Mouse (Mus musculus) thymus, adult 18-20 months (tissue): Measurements from ENCODE around the gene Gm4767.
"Not testable (repeated sequence)": the region's sequence is repeated elsewhere in the genome, so short reads cannot be mapped to it uniquely, and the experiment has no call there.

Source experiments
- DNase-seq, 2 experiments: peaks; one replicate each; pipeline ENCODE4 v3.0.0; 2022; ENCODE audit warnings: mixed read lengths in 2 of 2

Gene Gm4767

DNA sequence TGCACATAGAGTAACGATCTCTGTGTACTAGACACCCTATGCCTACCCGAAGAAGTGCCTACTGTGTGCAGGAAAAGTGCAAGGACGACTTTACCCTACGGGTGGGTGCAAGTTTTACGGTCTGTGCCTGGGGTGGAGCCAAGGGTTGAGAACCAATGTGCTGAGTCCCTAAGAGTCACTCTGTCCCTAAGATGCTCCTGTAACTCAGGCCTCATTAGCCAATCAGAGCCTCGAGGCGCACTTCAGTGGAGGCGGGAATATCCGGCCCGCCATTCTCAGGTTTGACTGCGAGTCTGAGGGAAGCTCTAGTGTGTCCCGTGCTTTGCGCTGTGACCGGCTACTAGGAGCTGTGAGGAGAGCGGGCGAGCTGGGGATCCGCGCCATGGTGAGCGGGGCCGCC is at the start of gene Gm4767:
Gm4767 (plus strand) TSS at position 288 of the 400 bp plus-strand sequence.
- peak in 1 of 2 experiments; percentile 2 for DNase-seq

DNA sequence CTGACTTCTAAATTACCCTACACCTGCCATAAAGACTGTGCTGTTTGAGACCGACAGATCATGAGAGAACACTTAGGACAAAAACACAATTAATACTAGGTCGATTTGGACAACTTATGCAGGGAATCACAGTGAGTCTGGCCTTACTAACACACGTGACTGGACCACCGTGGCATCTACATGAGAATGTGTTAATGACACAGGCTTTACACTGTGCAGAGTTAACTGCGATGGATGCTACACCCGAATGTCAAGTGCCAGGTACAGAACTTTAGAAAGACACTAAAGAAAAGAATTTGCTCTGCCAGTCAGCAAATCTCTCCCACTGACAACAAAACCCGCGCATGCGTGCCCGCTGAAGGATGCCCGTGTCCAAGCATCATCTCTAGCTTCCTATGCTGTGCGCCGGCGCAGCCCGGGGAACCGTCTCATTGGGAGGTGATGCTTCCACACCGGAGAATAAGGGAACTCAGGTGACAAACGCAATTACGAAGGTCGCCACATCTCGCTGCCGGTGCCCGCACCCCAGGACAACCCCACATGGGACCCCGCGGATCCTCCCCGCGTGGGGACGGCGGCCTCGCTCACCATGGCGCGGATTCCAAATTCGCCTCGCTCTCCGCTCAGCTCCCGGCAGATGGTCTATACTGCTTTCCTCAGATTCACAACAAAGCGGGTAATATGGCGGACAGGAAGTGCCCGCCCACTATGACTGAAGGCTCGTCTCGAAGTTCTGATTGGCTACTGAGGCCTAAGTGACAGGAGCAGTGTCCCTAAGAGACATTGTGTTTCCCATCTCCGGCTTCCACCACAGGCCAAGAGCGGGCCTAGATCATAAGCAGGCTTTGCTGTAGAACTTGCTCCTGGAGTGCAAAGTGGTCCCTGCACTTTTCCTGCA is 41.2 kb upstream of the Gm4767 start, which contains the start of gene Gm3055:
Gm3055 (minus strand) TSS at position 656 of the 898 bp plus-strand sequence.
- not testable (repeated sequence) for DNase-seq

DNA sequence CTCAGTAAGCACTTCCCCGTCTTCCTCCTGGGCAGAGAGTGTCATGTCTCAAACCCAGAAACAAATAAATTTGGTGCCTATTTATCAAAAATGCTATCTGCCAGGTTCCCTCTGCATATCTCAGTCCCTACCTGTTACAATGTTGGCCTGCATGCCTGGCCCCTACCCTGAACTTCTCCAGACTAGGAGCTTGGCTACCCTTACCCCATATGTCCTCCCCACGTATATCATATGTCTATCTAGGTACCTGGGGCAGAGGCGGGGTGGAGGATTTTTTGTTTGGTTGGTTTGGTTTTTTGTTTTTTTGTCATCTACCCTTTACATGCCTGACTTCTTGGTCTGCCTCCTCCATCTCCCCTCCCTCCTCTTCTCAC is 40.6 kb upstream of the Gm4767 start:
- DNase-seq: not testable (repeated sequence)

DNA sequence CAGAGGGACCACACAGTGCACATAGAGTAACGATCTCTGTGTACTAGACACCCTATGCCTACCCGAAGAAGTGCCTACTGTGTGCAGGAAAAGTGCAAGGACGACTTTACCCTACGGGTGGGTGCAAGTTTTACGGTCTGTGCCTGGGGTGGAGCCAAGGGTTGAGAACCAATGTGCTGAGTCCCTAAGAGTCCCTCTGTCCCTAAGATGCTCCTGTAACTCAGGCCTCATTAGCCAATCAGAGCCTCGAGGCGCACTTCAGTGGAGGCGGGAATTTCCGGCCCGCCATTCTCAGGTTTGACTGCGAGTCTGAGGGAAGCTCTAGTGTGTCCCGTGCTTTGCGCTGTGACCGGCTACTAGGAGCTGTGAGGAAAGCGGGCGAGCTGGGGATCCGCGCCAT is 34.2 kb downstream of the Gm4767 start:
- not testable (repeated sequence) for DNase-seq

DNA sequence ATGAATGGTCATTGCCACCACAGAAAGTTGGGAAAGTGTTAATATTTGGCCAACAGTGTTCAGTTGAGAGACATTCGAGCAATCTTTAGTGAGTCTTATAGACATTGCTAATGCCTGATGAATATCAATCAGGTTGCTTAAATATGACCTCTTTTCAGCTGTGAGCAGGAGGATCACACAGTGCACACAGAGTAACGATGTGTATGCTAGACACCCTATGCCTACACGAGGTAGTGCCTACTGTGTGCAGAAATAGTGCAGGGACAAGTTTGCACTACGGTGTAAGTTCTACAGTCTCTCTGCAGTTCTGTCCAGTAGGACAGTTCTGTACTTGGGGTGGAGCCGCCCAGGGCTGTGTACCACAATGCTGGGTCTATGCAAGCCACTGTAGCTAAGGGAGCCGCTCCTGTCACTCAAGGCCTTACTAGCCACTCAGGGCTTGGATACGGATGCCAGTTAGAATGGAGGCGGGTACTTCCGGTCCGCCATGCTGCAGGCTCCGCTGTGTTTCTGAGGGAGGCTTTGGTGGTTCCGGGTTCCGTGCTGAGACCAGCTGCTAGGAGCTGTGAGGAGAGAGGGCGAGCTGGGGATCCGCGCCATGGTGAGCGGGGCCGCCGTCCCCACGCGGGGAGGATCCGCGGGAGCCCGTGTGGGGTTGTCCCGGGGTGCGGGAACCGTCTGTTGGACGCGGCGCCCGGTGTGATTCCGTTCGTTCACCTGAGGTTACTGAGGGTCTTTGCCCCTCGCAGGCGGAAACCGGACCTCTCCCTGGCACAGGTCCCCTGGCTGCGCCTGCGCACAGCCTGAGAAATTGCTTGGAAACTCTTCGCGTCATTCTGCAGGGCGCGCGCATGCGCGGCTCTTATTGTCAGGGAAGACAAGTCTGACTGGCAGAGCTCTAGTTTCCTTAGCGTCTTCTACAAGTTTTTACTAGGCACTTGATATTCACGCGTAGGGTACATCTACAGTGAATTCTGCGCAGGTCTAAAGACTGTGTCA is 51.7 kb downstream of the Gm4767 start, which contains the start of gene Gm32687:
Gm32687 (plus strand) TSS at position 526 of the 999 bp plus-strand sequence.
- DNase-seq: peak in 1 of 2 experiments; percentile 4
